Mouse (Mus musculus) lung, adult 2 months (tissue): ENCODE results near the gene Wdr72.

Experiments used
- CTCF ChIP-seq: fragments of 200-500 bp; IDR thresholded peaks from 2 replicates; pipeline ENCODE4 v1.5.1; 2011; ENCODE audit warnings: mild to moderate bottlenecking, low read length, control low read depth; ENCODE audit not compliant: insufficient read depth
- POLR2A ChIP-seq: fragments of 200-500 bp; IDR thresholded peaks from 2 replicates; pipeline ENCODE4 v1.6.1; 2011; ENCODE audit warnings: low read depth, mild to moderate bottlenecking, control low read depth, low read length, borderline replicate concordance; ENCODE audit errors: extremely low read depth

GRCm38 (mm10) chr9:74101591-74101990 lies 8.6 kb upstream of the Wdr72 start:
- no peak for TF ChIP-seq CTCF
- TF ChIP-seq POLR2A = no peak
